Mouse (Mus musculus): ENCODE measurements around the gene BC034090. TPM values are rescaled to one million over a fixed set of nuclear protein-coding genes. Genes with fewer than 3 reads are reported as not detected.

The BC034090 gene
- total RNA-seq, 2 experiments from 2014 or later: 6.0 to 8.5 TPM

GRCm38 (mm10) chr1:155223036-155223435, 21.2 kb downstream of the BC034090 start:
- intact Hi-C loops (cut with DNase I): loop anchor here (5.0 kb wide), 1 partner anchor 436 kb away; no protein-coding TSS in a partner anchor
- no peak for DNase-seq (ENCODE audit: low spot score in 2 of 2)

GRCm38 (mm10) chr1:155222101-155222669, 22.1 kb downstream of the BC034090 start:
- DNase-seq (ENCODE audit: low spot score in 2 of 2): no peak
- intact Hi-C loops (cut with DNase I): loop anchor here (5.0 kb wide), 1 partner anchor 435 kb away; no protein-coding TSS in a partner anchor

GRCm38 (mm10) chr1:155218924-155219323, 25.3 kb downstream of the BC034090 start:
- intact Hi-C loops (cut with DNase I): loop anchor here (2.0 to 5.0 kb wide), 4 partner anchors 62 to 192 kb away; partner anchors contain the start of gene Ier5
- DNase-seq (ENCODE audit: low spot score in 2 of 2): no peak

- DNase-seq (ENCODE audit: low spot score in 2 of 2): peak in 1 of 2 experiments; percentile 72
- intact Hi-C loops (cut with DNase I): loop anchor here (2.0 to 5.0 kb wide), 4 partner anchors 63 to 191 kb away; partner anchors contain the start of gene Ier5
Observed at GRCm38 (mm10) chr1:155217865-155218541, 26.2 kb downstream of the BC034090 start.

- DNase-seq (ENCODE audit: low spot score in 2 of 2): no peak
- intact Hi-C loops (cut with DNase I): loop anchor here (5.0 kb wide), 1 partner anchor 120 kb away; the partner anchor contains the start of gene Ier5
Observed at GRCm38 (mm10) chr1:155216844-155217243, 27.4 kb downstream of the BC034090 start.

GRCm38 (mm10) chr1:155216313-155216712, 27.9 kb downstream of the BC034090 start:
- no peak for DNase-seq (ENCODE audit: low spot score in 2 of 2)
- intact Hi-C loops (cut with DNase I): loop anchor here (5.0 kb wide), 1 partner anchor 119 kb away; the partner anchor contains the start of gene Ier5

GRCm38 (mm10) chr1:155215066-155215764, 29.0 kb downstream of the BC034090 start:
- intact Hi-C loops (cut with DNase I): loop anchor here (5.0 kb wide), 1 partner anchor 118 kb away; the partner anchor contains the start of gene Ier5
- DNase-seq (ENCODE audit: low spot score in 2 of 2): peak; percentile 70 to 88

- DNase-seq (ENCODE audit: low spot score in 2 of 2): no peak
- intact Hi-C loops (cut with DNase I): loop anchor here (5.0 kb wide), 1 partner anchor 72 kb away; no protein-coding TSS in a partner anchor
Observed at GRCm38 (mm10) chr1:155213912-155214311, 30.3 kb downstream of the BC034090 start.

GRCm38 (mm10) chr1:155212936-155213774, 31.1 kb downstream of the BC034090 start:
- no peak for DNase-seq (ENCODE audit: low spot score in 2 of 2)
- intact Hi-C loops (cut with DNase I): loop anchor here (5.0 kb wide), 1 partner anchor 71 kb away; no protein-coding TSS in a partner anchor

- intact Hi-C loops (cut with DNase I): loop anchor here (5.0 kb wide), 1 partner anchor 70 kb away; no protein-coding TSS in a partner anchor
Observed at GRCm38 (mm10) chr1:155212493-155212892, 31.8 kb downstream of the BC034090 start.

GRCm38 (mm10) chr1:155212081-155212480, 32.2 kb downstream of the BC034090 start:
- intact Hi-C loops (cut with DNase I): loop anchor here (5.0 kb wide), 1 partner anchor 70 kb away; no protein-coding TSS in a partner anchor
- DNase-seq (ENCODE audit: low spot score in 2 of 2): no peak

More at GRCm38 (mm10) chr1:155212493-155212892, 31.8 kb downstream of the BC034090 start:
- no peak for DNase-seq (ENCODE audit: low spot score in 2 of 2)

- DNase-seq (ENCODE audit: low spot score in 2 of 2): no peak
- intact Hi-C loops (cut with DNase I): loop anchor here (5.0 kb wide), 1 partner anchor 69 kb away; no protein-coding TSS in a partner anchor
Observed at GRCm38 (mm10) chr1:155211017-155211416, 33.2 kb downstream of the BC034090 start.

- DNase-seq (ENCODE audit: low spot score in 2 of 2): no peak
Observed at GRCm38 (mm10) chr1:155210011-155210763, 34.1 kb downstream of the BC034090 start.

GRCm38 (mm10) chr1:155207859-155208258, 36.4 kb downstream of the BC034090 start:
- intact Hi-C loops (cut with DNase I): no loop called here
- no peak for DNase-seq (ENCODE audit: low spot score in 2 of 2)

More at GRCm38 (mm10) chr1:155210011-155210763, 34.1 kb downstream of the BC034090 start:
- intact Hi-C loops (cut with DNase I): loop anchor here (5.0 kb wide), 1 partner anchor 68 kb away; no protein-coding TSS in a partner anchor

- peak in 1 of 2 experiments; percentile 61 for DNase-seq (ENCODE audit: low spot score in 2 of 2)
- intact Hi-C loops (cut with DNase I): no loop called here
Observed at GRCm38 (mm10) chr1:155205822-155206660, 38.2 kb downstream of the BC034090 start.

- no peak for DNase-seq (ENCODE audit: low spot score in 2 of 2)
Observed at GRCm38 (mm10) chr1:155205311-155205710, 38.9 kb downstream of the BC034090 start.

More at GRCm38 (mm10) chr1:155205311-155205710, 38.9 kb downstream of the BC034090 start:
- intact Hi-C loops (cut with DNase I): no loop called here
